Mouse (Mus musculus): Measurements from ENCODE around the gene Acvr1b.

- TF ChIP-seq USF1 (IDR thresholded peaks at IDR 0.05; ENCODE audit: low read depth, low read length): no peak
- peak; percentile 30; the same call in 1 of the 2 replicates for TF ChIP-seq TCF12 (IDR thresholded peaks at IDR 0.05; ENCODE audit: low read depth, low read length)
- TF ChIP-seq JUND (conservative IDR thresholded peaks at IDR 0.05; ENCODE audit: low read depth, low read length): no peak
- TF ChIP-seq POLR2A (IDR thresholded peaks at IDR 0.05; ENCODE audit: low read depth, low read length): peak; percentile 90
- no peak for TF ChIP-seq NRF1 (IDR thresholded peaks at IDR 0.05; ENCODE audit: low read depth, low read length)
- no peak for TF ChIP-seq EP300 (IDR thresholded peaks at IDR 0.05; ENCODE audit: low read length)
- TF ChIP-seq MYC (IDR thresholded peaks at IDR 0.05; ENCODE audit: low read depth, low read length): no peak
- no peak for TF ChIP-seq HCFC1 (IDR thresholded peaks at IDR 0.05; ENCODE audit: low read depth, low read length)
- TF ChIP-seq MXI1 (IDR thresholded peaks at IDR 0.05; ENCODE audit: low read depth, low read length): no peak
- no peak for TF ChIP-seq CTCF (conservative IDR thresholded peaks at IDR 0.05 in 1 of 2, IDR thresholded peaks at IDR 0.05 in 1 of 2; ENCODE audit: low read depth in 2 of 2, low read length in 2 of 2)
- TF ChIP-seq MAFK (IDR thresholded peaks at IDR 0.05; ENCODE audit: insufficient replicate concordance, low read length): no peak
- TF ChIP-seq SIN3A (IDR thresholded peaks at IDR 0.05; ENCODE audit: low read length): no peak
- TF ChIP-seq MAZ (IDR thresholded peaks at IDR 0.05; ENCODE audit: low read depth, low read length): no peak
Measured at GRCm38 (mm10) chr15:101151409-101152261, 22.2 kb upstream of the Acvr1b start.
